Mouse (Mus musculus) heart, embryonic 14.5 days (tissue): ENCODE measurements around the gene Hemk1. TPM values are rescaled to one million over a fixed set of nuclear protein-coding genes. Genes with fewer than 3 reads are reported as not detected.

Experiments used
- ATAC-seq: fragments of 200-750 bp; cut with Nextera tagmentation; 2 replicates; pipeline ENCODE4 v1.8.0; 2017; ENCODE audit warnings: low read depth, moderate TSS enrichment; ENCODE audit not compliant: insufficient number of reproducible peaks, insufficient read depth, low FRiP score
- H3K27ac ChIP-seq, 2 experiments: fragments of 200-500 bp in 1 of 2; fragments of 300-500 bp in 1 of 2; sonication (generic) in 1 of 2; replicated peaks in 1 of 2; 2 replicates each; pipeline ENCODE4 v1.5.1; 2012 to 2014; ENCODE audit warnings: low read depth in 2 of 2, low read length in 2 of 2, control low read depth in 1 of 2, mild to moderate bottlenecking in 1 of 2, mixed read lengths in 1 of 2; ENCODE audit not compliant: control insufficient read depth in 1 of 2, insufficient read depth in 1 of 2
- H3K27me3 ChIP-seq: fragments of 300-500 bp; sonication (generic); 2 replicates; pipeline ENCODE4 v1.6.1; 2014; ENCODE audit warnings: mild to moderate bottlenecking, low read length, control low read depth; ENCODE audit not compliant: control insufficient read depth, insufficient read depth
- H3K36me3 ChIP-seq: fragments of 300-500 bp; sonication (generic); 2 replicates; pipeline ENCODE4 v1.6.1; 2014; ENCODE audit warnings: mild to moderate bottlenecking, control low read depth, low read length, mixed read lengths; ENCODE audit not compliant: control insufficient read depth, insufficient read depth
- H3K4me1 ChIP-seq, 2 experiments: fragments of 200-500 bp in 1 of 2; fragments of 300-500 bp in 1 of 2; sonication (generic) in 1 of 2; 2 replicates each; pipeline ENCODE4 v1.6.1; 2012 to 2014; ENCODE audit warnings: low read length in 2 of 2, control low read depth in 1 of 2, mixed read lengths in 1 of 2; ENCODE audit not compliant: control insufficient read depth in 2 of 2, insufficient read depth in 2 of 2
- H3K4me2 ChIP-seq: fragments of 300-500 bp; sonication (generic); 2 replicates; pipeline ENCODE4 v1.6.1; 2014; ENCODE audit warnings: mild to moderate bottlenecking, low read length
- H3K4me3 ChIP-seq, 2 experiments: fragments of 200-500 bp in 1 of 2; fragments of 300-500 bp in 1 of 2; sonication (generic) in 1 of 2; 2 replicates each; pipeline ENCODE4 v1.5.1; 2012 to 2014; ENCODE audit warnings: low read length in 2 of 2, mild to moderate bottlenecking in 2 of 2, control low read depth in 1 of 2, low read depth in 1 of 2, moderate library complexity in 1 of 2; ENCODE audit not compliant: control insufficient read depth in 1 of 2, insufficient read depth in 1 of 2
- H3K9ac ChIP-seq: fragments of 300-500 bp; sonication (generic); 2 replicates; pipeline ENCODE4 v1.6.1; 2014; ENCODE audit warnings: mild to moderate bottlenecking, low read length
- H3K9me3 ChIP-seq: fragments of 300-500 bp; sonication (generic); 2 replicates; pipeline ENCODE4 v1.6.1; 2016; ENCODE audit warnings: low read length, control low read depth; ENCODE audit not compliant: control insufficient read depth
- WGBS: fragments of 180-500 bp; shearing (Covaris S2); extraction: QIAGEN DNeasy Blood & Tissue Kit; methylation state at CpG from one replicate; pipeline ENCODE4 v1.1.7; 2014; 5-methylcytosine and 5-hydroxymethylcytosine counted together
- polyA plus RNA-seq: library from polyadenylated mRNA; unstranded; fragments of >200 nt; fragmentation: Nextera tagmentation; extraction: Ambion mirVana; gene quantifications from 2 replicates; pipeline ENCODE4 v1.2.1, GENCODE M21; 2014

Gene Hemk1
- polyA plus RNA-seq, 1 experiment from 2014 or later = 14.2 TPM

DNA sequence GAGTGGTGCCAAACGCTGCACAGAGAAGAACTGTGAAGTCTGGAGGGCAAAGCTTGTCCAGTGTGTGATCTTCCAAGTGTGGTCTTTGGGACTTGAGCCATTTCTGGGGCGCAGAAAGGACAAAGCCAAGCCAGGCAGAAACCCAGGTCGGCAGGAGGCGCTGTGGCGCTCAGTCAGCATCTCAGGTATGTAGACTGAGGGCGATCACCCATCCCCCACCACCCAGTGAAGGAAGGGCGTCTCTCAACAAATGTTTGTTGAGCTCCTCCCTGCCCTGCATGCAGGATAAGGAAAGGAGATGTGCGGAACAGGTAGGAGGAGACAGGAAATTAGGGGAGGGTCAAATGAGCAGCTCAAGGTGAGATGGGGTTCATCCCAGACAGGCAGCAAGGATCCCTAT, 36.5 kb upstream of the Hemk1 start:
- Histone ChIP-seq H3K27me3 (peaks cover 48% of the 10 kb centered on the region), H3K36me3 (no peaks in the 10 kb centered on the region), H3K27ac (no peak overlapping the region), H3K9me3 (no peaks in the 10 kb centered on the region), H3K4me2 (no peak overlapping the region), H3K4me1 (peaks cover 13 to 18% of the 10 kb centered on the region in 2 experiments), H3K4me3 (no peak overlapping the region), H3K9ac (no peak overlapping the region)
- WGBS = 9% methylated on average over 8 of the region's 8 CpGs
- ATAC-seq = no peak

DNA sequence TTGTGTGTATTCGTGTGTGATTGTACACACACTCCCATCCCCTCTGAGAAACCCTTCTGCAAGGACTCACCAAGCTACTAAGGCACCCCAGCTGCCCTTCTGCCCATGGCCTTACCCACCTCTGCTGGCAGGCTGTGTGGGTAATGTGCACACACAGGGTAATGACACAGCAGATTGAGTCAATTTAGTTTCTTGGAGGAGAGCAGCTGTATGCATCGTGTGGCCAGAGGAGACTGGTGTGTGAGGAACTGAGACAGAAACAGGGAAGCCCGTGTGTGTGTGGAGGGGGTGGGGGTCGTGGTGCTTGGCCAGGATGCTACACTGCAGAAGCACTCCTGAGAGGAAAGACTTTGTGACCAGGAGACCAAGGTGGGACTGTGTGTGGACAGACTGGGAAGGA, 34.3 kb upstream of the Hemk1 start:
- Histone ChIP-seq H3K27ac (no peak overlapping the region), H3K9ac (no peak overlapping the region), H3K4me2 (no peak overlapping the region), H3K27me3 (peaks cover 29% of the 10 kb centered on the region), H3K36me3 (no peaks in the 10 kb centered on the region), H3K4me3 (no peak overlapping the region), H3K4me1 (peaks cover 17 to 20% of the 10 kb centered on the region in 2 experiments), H3K9me3 (no peaks in the 10 kb centered on the region)
- WGBS = 49% methylated on average over 4 of the region's 4 CpGs
- ATAC-seq = no peak

DNA sequence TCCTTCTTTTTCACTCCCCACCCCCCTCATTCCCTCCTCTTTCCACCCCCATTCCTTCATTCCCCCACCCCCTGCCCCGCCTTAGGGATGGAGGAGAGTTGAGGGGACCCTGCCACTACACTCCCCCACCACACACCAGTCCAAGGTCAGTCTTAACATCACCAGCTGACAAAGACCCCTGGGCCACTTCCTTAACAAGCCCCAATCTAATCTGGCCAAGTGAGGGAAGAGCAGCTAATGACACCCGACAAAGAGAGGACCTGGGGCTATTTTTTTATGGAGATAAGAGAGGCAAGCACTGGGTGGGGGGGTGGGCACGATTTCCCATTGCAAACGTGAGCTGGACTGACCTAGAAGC, 31.9 kb upstream of the Hemk1 start:
- ATAC-seq = no peak
- WGBS = 9% methylated on average over 4 of the region's 4 CpGs
- Histone ChIP-seq H3K4me2 (no peak overlapping the region), H3K36me3 (no peaks in the 10 kb centered on the region), H3K27ac (no peak overlapping the region), H3K4me1 (peaks cover 17 to 20% of the 10 kb centered on the region in 2 experiments), H3K9me3 (no peaks in the 10 kb centered on the region), H3K4me3 (no peak overlapping the region), H3K27me3 (peaks cover 8% of the 10 kb centered on the region; the same call in 1 of the 2 replicates), H3K9ac (no peak overlapping the region)

DNA sequence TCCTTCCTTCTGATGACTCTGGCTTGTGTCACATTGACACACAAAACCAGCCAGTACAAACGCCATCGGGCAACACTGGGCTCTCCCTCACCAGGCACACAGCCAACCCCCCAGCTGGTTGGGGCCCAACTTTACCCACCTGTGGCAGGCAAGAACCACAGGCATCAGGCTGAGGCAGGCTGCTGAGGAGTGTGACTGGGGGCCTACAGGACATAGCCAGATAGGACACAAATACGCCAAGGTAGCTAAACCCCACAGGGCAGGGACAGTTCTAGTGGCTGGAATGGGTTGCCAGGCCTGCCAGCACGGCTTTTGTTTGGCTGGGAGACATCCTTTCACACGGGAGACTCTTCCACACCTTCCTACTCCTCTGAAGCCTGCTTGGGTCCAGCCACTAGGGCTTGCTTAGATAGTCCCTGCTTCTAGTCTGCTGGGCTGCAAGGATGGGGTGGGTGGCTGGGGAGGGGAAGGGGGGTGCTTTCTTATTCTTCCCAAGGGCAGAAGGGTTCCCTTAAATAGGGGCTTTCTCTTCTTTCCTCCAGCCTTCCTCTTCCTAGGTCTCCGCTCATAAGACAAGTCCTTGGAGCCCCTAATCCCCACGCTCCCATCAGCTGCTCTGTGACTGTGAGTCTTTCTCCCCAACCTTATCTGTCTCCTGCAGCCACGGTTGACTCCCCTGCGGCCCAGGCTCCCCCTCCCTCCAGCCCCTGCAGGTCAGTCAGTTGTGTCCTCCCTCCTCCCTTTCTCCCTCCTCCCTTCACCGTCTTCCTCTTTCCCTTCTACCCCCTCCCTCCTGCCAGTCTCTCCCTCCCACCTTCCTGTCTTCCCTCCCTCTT, 31.3 kb upstream of the Hemk1 start:
- H3K4me1 ChIP-seq = peaks cover 17 to 20% of the 10 kb centered on the region in 2 experiments
- no peak overlapping the region for H3K9ac ChIP-seq
- no peak overlapping the region for H3K4me3 ChIP-seq
- H3K27me3 ChIP-seq = peaks cover 4% of the 10 kb centered on the region; the same call in 1 of the 2 replicates
- no peak overlapping the region for H3K4me2 ChIP-seq
- H3K9me3 ChIP-seq = no peaks in the 10 kb centered on the region
- no peaks in the 10 kb centered on the region for H3K36me3 ChIP-seq
- no peak overlapping the region for H3K27ac ChIP-seq
- ATAC-seq = no peak
- 21% methylated on average over 10 of the region's 10 CpGs for WGBS

DNA sequence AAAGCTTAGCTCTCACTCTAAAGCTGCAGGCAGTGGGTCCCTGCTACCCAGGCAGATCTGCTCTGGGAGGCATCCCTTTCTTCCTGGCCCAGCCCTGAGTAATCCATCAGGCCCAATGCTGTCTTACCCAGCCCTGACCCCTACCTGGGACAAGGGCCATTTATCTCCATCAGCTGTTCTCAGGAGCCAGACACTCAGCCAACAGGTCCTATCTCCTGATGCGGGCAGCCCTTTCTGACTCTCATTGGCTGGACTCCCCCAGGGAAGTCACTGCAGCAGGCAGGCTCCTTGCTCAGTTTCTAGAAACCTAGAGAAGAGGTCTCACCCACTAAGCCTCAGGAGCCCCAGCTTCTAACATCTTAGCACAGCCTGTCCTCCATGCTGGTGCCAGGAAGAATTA, 30.2 kb upstream of the Hemk1 start:
- Histone ChIP-seq H3K27me3 (no peaks in the 10 kb centered on the region), H3K9me3 (no peaks in the 10 kb centered on the region), H3K4me1 (peaks cover 17 to 20% of the 10 kb centered on the region in 2 experiments), H3K27ac (no peak overlapping the region), H3K4me2 (no peak overlapping the region), H3K4me3 (no peak overlapping the region), H3K9ac (no peak overlapping the region), H3K36me3 (no peaks in the 10 kb centered on the region)
- ATAC-seq = no peak
- WGBS = 74% methylated on average over 1 of the region's 1 CpGs

DNA sequence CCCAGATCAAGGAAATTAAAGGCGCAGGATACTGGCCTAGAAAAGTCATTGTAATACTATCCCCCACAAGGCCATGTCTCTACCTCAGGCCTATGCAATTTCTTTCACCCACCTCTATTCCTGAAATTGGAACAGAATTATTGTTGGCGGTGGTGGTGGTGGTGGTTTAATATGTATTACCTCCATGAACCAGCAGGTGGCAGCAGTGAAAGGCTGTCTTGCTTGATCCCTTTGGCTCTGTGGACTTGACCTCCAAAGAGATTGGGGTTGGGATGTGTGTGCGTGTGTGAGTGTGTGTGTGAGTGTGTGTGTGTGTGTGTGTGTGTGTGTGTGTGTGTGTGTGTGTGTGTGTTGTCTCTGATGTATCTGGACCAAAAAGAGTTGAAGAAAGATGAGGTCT, 28.5 kb upstream of the Hemk1 start:
- H3K36me3 ChIP-seq = no peaks in the 10 kb centered on the region
- H3K9me3 ChIP-seq = no peaks in the 10 kb centered on the region
- no peak overlapping the region for H3K9ac ChIP-seq
- WGBS = 4% methylated on average over 3 of the region's 3 CpGs
- H3K4me2 ChIP-seq = no peak overlapping the region
- H3K27ac ChIP-seq = no peak overlapping the region
- ATAC-seq = no peak
- no peaks in the 10 kb centered on the region for H3K27me3 ChIP-seq
- H3K4me3 ChIP-seq = no peak overlapping the region
- H3K4me1 ChIP-seq = peaks cover 15% of the 10 kb centered on the region in 2 experiments

DNA sequence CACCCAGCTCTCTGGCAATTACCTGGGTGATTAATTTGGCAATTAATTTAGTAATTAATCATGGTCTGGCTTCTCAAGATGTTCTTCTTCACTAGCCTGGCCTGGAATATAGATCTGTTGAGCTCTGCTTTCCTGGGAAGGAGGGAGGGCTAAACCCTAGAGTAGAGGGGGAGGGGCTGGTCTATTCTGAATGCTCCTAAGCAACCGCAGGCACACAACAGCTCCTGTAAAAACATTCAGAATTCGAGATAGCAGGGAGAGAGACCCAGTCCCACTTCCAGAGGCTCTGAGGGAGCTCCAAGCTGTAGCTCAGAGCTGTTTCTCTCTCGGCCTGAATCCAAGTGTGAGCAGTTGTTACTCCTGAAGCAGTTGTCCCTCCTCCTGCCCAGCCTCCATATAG, 22.8 kb upstream of the Hemk1 start:
- peak overlapping the region; percentile 15 to 47; a peak in 1 of 4 replicates for H3K27ac ChIP-seq
- no peaks in the 10 kb centered on the region for H3K36me3 ChIP-seq
- no peaks in the 10 kb centered on the region for H3K9me3 ChIP-seq
- peak; percentile 45; the same call in 1 of the 2 replicates for ATAC-seq
- peaks cover 12 to 18% of the 10 kb centered on the region in 2 experiments for H3K4me1 ChIP-seq
- no peak overlapping the region; the same call in 1 of the 2 replicates for H3K9ac ChIP-seq
- no peak overlapping the region for H3K4me3 ChIP-seq
- 3% methylated on average over 3 of the region's 3 CpGs for WGBS
- H3K27me3 ChIP-seq = no peaks in the 10 kb centered on the region
- H3K4me2 ChIP-seq = no peak overlapping the region

DNA sequence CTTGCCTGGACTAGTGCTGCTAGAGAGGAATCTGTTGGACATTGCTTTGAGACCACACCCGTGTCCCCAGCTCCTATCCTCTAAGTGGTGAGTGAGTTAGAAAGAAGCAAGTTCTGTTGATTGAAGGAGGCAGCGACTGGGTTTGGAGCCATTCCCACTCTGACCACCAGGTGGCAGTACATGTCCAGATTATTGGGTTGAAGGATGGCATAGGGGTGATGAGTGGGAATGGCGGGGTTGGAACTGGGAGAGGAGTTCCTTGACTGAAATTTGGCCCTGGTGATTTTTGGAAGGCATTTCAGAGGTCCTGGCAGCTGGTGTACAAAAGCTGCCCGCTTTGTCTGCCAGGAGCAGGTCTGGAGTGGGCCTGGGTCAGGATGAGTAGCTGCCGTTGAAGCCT, 19.5 kb upstream of the Hemk1 start:
- Histone ChIP-seq H3K4me3 (no peak overlapping the region), H3K27ac (no peak overlapping the region), H3K27me3 (no peaks in the 10 kb centered on the region), H3K36me3 (no peaks in the 10 kb centered on the region), H3K9ac (no peak overlapping the region), H3K9me3 (no peaks in the 10 kb centered on the region), H3K4me1 (peaks cover 12 to 18% of the 10 kb centered on the region in 2 experiments), H3K4me2 (no peak overlapping the region)
- WGBS = 24% methylated on average over 5 of the region's 5 CpGs
- no peak for ATAC-seq
